Mouse (Mus musculus): ENCODE results near the gene Wfdc17. TPM values are rescaled to one million over a fixed set of nuclear protein-coding genes. Genes with fewer than 3 reads are reported as not detected.

The Wfdc17 gene
- 1.2 and 1.3 TPM in 2 replicates for polyA plus RNA-seq (2012; rRNA removed)
- polyA plus RNA-seq (2014; fragmentation: Nextera tagmentation; extraction: Ambion mirVana), result 3.0 and 3.2 TPM in 2 replicates

GRCm38 (mm10) chr11:83703705-83704104 is at the start of gene Wfdc17:
Wfdc17 (plus strand) TSS chr11:83703991.
- no peak within 1 kb of the TSS for H3K9ac ChIP-seq (ENCODE audit: low read depth, low read length, severe bottlenecking)
- 7% methylated on average over 1 of the region's 1 CpGs for WGBS
- no peak within 1 kb of the TSS for H3K4me2 ChIP-seq (replicated peaks; ENCODE audit: low read depth, low read length, severe bottlenecking)
- no peaks in the 10 kb centered on the region for H3K27me3 ChIP-seq (ENCODE audit: control insufficient read depth, insufficient read depth, low read length)
- H3K4me1 ChIP-seq (ENCODE audit: control insufficient read depth, insufficient read depth, low read length), result no peaks in the 10 kb centered on the region
- H3K36me3 ChIP-seq (ENCODE audit: control insufficient read depth, insufficient read depth, low read length), result no peaks in the 10 kb centered on the region
- no peak for ATAC-seq (ENCODE audit: low FRiP score, low read depth)
- no peak for TF ChIP-seq POLR2A (IDR thresholded peaks at IDR 0.05; ENCODE audit: borderline replicate concordance, extremely low read depth, insufficient read depth, insufficient read length)
- DNase-seq (ENCODE audit: low spot score), result no peak
- H3K27ac ChIP-seq (replicated peaks; ENCODE audit: low read depth, low read length), result no peak within 1 kb of the TSS
- H3K4me3 ChIP-seq (replicated peaks; ENCODE audit: low read length), result no peak within 1 kb of the TSS
- no peaks in the 10 kb centered on the region for H3K9me3 ChIP-seq (ENCODE audit: control insufficient read depth, low read length)

- no peaks in the 10 kb centered on the region for H3K4me1 ChIP-seq (ENCODE audit: control insufficient read depth, insufficient read depth, low read length)
- 90% methylated on average over 8 of the region's 8 CpGs for WGBS
- TF ChIP-seq POLR2A (IDR thresholded peaks at IDR 0.05; ENCODE audit: borderline replicate concordance, extremely low read depth, insufficient read depth, insufficient read length), result no peak
- H3K4me3 ChIP-seq (replicated peaks; ENCODE audit: low read length), result no peak overlapping the region
- no peak overlapping the region for H3K4me2 ChIP-seq (replicated peaks; ENCODE audit: low read depth, low read length, severe bottlenecking)
- DNase-seq (ENCODE audit: low spot score) (no peak), ATAC-seq (ENCODE audit: low FRiP score, low read depth) (no peak)
- H3K36me3 ChIP-seq (ENCODE audit: control insufficient read depth, insufficient read depth, low read length), result no peaks in the 10 kb centered on the region
- no peaks in the 10 kb centered on the region for H3K27me3 ChIP-seq (ENCODE audit: control insufficient read depth, insufficient read depth, low read length)
- H3K9ac ChIP-seq (ENCODE audit: low read depth, low read length, severe bottlenecking), result no peak overlapping the region
- no peaks in the 10 kb centered on the region for H3K9me3 ChIP-seq (ENCODE audit: control insufficient read depth, low read length)
- H3K27ac ChIP-seq (replicated peaks; ENCODE audit: low read depth, low read length), result no peak overlapping the region
These were observed 49.2 kb upstream of the Wfdc17 start for GRCm38 (mm10) chr11:83654606-83655005.

GRCm38 (mm10) chr11:83657508-83657907 is 46.3 kb upstream of the Wfdc17 start:
- DNase-seq (ENCODE audit: low spot score) (no peak), ATAC-seq (ENCODE audit: low FRiP score, low read depth) (no peak)
- WGBS, result 94% methylated on average over 3 of the region's 3 CpGs
- Histone ChIP-seq H3K4me3 (replicated peaks; ENCODE audit: low read length) (no peak overlapping the region), H3K27ac (replicated peaks; ENCODE audit: low read depth, low read length) (no peak overlapping the region), H3K4me1 (ENCODE audit: control insufficient read depth, insufficient read depth, low read length) (no peaks in the 10 kb centered on the region), H3K36me3 (ENCODE audit: control insufficient read depth, insufficient read depth, low read length) (no peaks in the 10 kb centered on the region), H3K9me3 (ENCODE audit: control insufficient read depth, low read length) (no peaks in the 10 kb centered on the region), H3K4me2 (replicated peaks; ENCODE audit: low read depth, low read length, severe bottlenecking) (no peak overlapping the region), H3K9ac (ENCODE audit: low read depth, low read length, severe bottlenecking) (no peak overlapping the region), H3K27me3 (ENCODE audit: control insufficient read depth, insufficient read depth, low read length) (no peaks in the 10 kb centered on the region)
- TF ChIP-seq POLR2A (IDR thresholded peaks at IDR 0.05; ENCODE audit: borderline replicate concordance, extremely low read depth, insufficient read depth, insufficient read length), result no peak

GRCm38 (mm10) chr11:83658797-83659196 is 45.0 kb upstream of the Wfdc17 start:
- WGBS, result 63% methylated on average over 6 of the region's 6 CpGs
- no peaks in the 10 kb centered on the region for H3K4me1 ChIP-seq (ENCODE audit: control insufficient read depth, insufficient read depth, low read length)
- H3K27ac ChIP-seq (replicated peaks; ENCODE audit: low read depth, low read length), result no peak overlapping the region
- DNase-seq (ENCODE audit: low spot score) (no peak), ATAC-seq (ENCODE audit: low FRiP score, low read depth) (no peak)
- no peak overlapping the region for H3K4me3 ChIP-seq (replicated peaks; ENCODE audit: low read length)
- H3K36me3 ChIP-seq (ENCODE audit: control insufficient read depth, insufficient read depth, low read length), result no peaks in the 10 kb centered on the region
- H3K4me2 ChIP-seq (replicated peaks; ENCODE audit: low read depth, low read length, severe bottlenecking), result no peak overlapping the region
- no peak overlapping the region for H3K9ac ChIP-seq (ENCODE audit: low read depth, low read length, severe bottlenecking)
- no peaks in the 10 kb centered on the region for H3K27me3 ChIP-seq (ENCODE audit: control insufficient read depth, insufficient read depth, low read length)
- no peaks in the 10 kb centered on the region for H3K9me3 ChIP-seq (ENCODE audit: control insufficient read depth, low read length)
- TF ChIP-seq POLR2A (IDR thresholded peaks at IDR 0.05; ENCODE audit: borderline replicate concordance, extremely low read depth, insufficient read depth, insufficient read length), result no peak

- H3K27me3 ChIP-seq (ENCODE audit: control insufficient read depth, insufficient read depth, low read length), result no peaks in the 10 kb centered on the region
- TF ChIP-seq POLR2A (IDR thresholded peaks at IDR 0.05; ENCODE audit: borderline replicate concordance, extremely low read depth, insufficient read depth, insufficient read length), result no peak
- H3K4me3 ChIP-seq (replicated peaks; ENCODE audit: low read length), result no peak within 1 kb of the TSS
- H3K9me3 ChIP-seq (ENCODE audit: control insufficient read depth, low read length), result no peaks in the 10 kb centered on the region
- no peak for ATAC-seq (ENCODE audit: low FRiP score, low read depth)
- no peak for DNase-seq (ENCODE audit: low spot score)
- no peaks in the 10 kb centered on the region for H3K4me1 ChIP-seq (ENCODE audit: control insufficient read depth, insufficient read depth, low read length)
- no peak within 1 kb of the TSS for H3K27ac ChIP-seq (replicated peaks; ENCODE audit: low read depth, low read length)
- no peak within 1 kb of the TSS for H3K9ac ChIP-seq (ENCODE audit: low read depth, low read length, severe bottlenecking)
- H3K4me2 ChIP-seq (replicated peaks; ENCODE audit: low read depth, low read length, severe bottlenecking), result no peak within 1 kb of the TSS
- no peaks in the 10 kb centered on the region for H3K36me3 ChIP-seq (ENCODE audit: control insufficient read depth, insufficient read depth, low read length)
- WGBS, result 75% methylated on average over 6 of the region's 6 CpGs
These were observed 41.6 kb upstream of the Wfdc17 start, which contains the start of gene Ccl4 for GRCm38 (mm10) chr11:83662204-83662603. Ccl4 (plus strand) TSS chr11:83662584.

GRCm38 (mm10) chr11:83663532-83663931 is 40.3 kb upstream of the Wfdc17 start:
- WGBS, result 75% methylated on average over 5 of the region's 5 CpGs
- H3K27me3 ChIP-seq (ENCODE audit: control insufficient read depth, insufficient read depth, low read length), result no peaks in the 10 kb centered on the region
- ATAC-seq (ENCODE audit: low FRiP score, low read depth) (no peak), DNase-seq (ENCODE audit: low spot score) (no peak)
- no peak overlapping the region for H3K9ac ChIP-seq (ENCODE audit: low read depth, low read length, severe bottlenecking)
- no peaks in the 10 kb centered on the region for H3K4me1 ChIP-seq (ENCODE audit: control insufficient read depth, insufficient read depth, low read length)
- H3K27ac ChIP-seq (replicated peaks; ENCODE audit: low read depth, low read length), result no peak overlapping the region
- no peaks in the 10 kb centered on the region for H3K36me3 ChIP-seq (ENCODE audit: control insufficient read depth, insufficient read depth, low read length)
- no peak for TF ChIP-seq POLR2A (IDR thresholded peaks at IDR 0.05; ENCODE audit: borderline replicate concordance, extremely low read depth, insufficient read depth, insufficient read length)
- H3K9me3 ChIP-seq (ENCODE audit: control insufficient read depth, low read length), result no peaks in the 10 kb centered on the region
- no peak overlapping the region for H3K4me2 ChIP-seq (replicated peaks; ENCODE audit: low read depth, low read length, severe bottlenecking)
- no peak overlapping the region for H3K4me3 ChIP-seq (replicated peaks; ENCODE audit: low read length)

Data from limb, embryonic 14.5 days (tissue).